Mouse (Mus musculus) gonadal fat pad, adult 2 months (tissue): ENCODE measurements around the gene Rpl10a. TPM values are rescaled to one million over a fixed set of nuclear protein-coding genes. Genes with fewer than 3 reads are reported as not detected.

Experiments used
- DNase-seq: peaks from one replicate; pipeline ENCODE4 v3.0.0-alpha.2; 2012; ENCODE audit warnings: low read depth
- polyA plus RNA-seq: library from polyadenylated mRNA; depleted of rRNA; stranded (reverse); fragments of >200 nt; gene quantifications from 2 replicates; pipeline ENCODE4 v1.2.3, GENCODE M21; 2012; rRNA removed

Rpl10a gene
- 1,759 and 1,778 TPM in 2 replicates for polyA plus RNA-seq

DNA sequence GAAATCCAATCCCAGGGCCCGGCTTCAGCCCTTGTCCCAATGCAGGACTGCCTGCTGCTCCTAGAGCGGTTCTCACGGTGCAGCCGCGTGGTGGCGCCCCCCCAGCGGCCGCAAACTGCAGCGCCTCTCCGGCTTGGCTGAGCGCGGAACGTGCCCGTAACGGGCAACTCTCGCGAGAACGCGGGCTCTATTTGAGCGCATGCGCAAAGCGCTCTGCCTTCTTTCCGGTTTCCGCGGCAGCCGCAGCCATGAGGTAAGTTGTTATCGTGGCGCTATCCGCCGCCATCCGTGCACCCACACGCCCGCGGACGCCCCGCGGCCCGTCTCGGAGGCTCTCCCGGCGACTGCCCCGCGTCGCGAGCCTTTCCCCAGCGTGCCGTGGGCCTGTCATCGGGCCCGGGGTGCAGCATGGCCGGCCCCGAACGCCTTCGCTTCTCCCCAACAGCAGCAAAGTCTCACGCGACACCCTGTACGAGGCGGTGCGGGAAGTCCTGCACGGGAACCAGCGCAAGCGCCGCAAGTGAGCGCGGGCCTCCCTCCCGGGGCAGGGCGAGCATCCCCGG lies at the start of gene Rpl10a:
Gene Rpl10a (plus strand): TSS at position 106 of the 563 bp plus-strand sequence.
- no peak for DNase-seq

DNA sequence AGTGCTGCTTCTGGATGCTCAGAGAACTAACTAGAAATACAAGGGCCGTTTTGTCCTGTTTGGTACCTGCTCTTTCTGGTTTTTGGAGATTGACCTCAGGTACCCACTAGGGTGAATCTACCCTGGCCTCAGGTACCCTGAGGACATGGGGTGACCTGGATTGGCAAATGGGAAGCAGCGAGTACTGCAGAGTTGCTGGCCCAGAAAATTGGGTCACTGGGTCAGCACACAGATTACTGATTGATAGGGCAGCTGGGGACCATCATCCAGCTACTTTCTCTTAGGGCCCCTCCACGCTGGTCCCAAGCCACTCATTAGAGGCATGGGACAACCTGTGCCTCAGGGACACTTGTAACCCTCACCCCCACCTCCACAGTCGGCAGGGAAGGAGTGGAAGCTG lies 49.0 kb upstream of the Rpl10a start:
- DNase-seq, result no peak

GRCm38 (mm10) chr17:28279780-28280422 lies 48.4 kb upstream of the Rpl10a start:
- no peak for DNase-seq

GRCm38 (mm10) chr17:28280423-28280800 lies 47.9 kb upstream of the Rpl10a start:
- no peak for DNase-seq

- no peak for DNase-seq
These were observed 47.4 kb upstream of the Rpl10a start for GRCm38 (mm10) chr17:28280831-28281377.

DNA sequence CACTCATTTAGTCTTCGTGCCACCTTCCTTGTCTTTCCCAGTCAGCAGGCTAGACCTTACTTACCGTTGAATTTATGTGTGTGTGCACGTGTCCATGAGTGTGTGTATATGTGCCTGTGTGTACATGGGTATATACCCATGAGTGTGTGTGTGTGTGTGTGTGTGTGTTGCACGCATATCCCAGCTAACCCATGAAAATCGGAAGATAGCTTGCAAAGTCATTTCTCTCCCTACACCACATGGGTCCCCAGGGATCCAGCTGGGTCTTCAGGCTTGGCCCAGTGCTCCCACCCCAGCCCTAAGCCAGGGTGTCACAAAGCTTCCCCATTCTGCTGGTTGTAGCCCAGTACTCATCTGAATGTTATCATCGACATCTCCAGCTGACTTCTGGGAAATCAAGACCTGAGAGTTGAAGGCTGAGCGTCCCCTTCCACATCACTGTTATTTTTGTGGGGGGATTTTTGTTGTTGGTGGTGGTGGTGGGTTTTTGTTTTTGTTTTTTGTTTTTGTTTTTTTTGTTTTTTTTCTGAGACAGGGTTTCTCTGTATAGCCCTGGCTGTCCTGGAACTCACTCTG lies 46.3 kb upstream of the Rpl10a start:
- DNase-seq, result no peak

DNA sequence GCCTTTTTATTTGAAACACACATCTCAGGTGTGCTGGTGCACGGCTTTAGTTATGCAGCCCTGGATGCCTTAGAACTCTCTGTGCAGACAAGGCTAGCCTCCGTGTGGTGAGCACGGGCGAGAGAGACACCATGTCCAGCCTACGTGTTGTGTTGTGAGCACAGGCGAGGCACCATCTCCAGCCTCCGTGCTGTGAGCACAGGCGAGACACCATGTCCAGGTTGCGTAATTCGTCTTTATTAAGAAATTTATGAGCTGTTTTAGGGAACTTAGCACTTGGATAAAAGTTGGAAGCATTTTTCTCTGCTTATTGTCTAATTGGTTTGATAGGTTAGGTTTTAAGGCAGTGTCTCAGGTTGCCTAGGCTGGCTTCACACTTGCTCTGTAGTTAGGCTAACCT lies 45.1 kb upstream of the Rpl10a start:
- no peak for DNase-seq

DNA sequence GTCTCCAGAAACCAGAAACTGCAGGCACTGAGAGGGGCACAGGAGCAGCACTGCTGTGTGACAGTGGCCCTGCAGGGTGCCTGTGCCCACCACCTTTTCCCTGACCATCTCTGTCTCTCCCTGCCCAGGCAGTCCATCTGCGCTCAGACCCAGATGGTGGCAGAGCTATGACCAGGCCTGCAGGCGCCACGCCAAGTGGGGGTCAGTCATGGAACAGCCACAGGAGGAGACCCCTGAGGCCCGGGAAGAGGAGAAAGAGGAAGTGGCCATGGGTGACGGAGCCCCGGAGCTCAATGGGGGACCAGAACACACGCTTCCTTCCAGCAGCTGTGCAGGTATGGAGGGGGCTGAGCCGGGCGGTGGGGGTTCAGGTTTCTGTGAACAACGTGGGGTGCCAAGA lies 42.1 kb upstream of the Rpl10a start:
- DNase-seq, result no peak

GRCm38 (mm10) chr17:28286964-28287363 lies 41.3 kb upstream of the Rpl10a start:
- DNase-seq, result no peak

GRCm38 (mm10) chr17:28287578-28287977 lies 40.7 kb upstream of the Rpl10a start:
- DNase-seq, result no peak

GRCm38 (mm10) chr17:28287980-28288379 lies 40.3 kb upstream of the Rpl10a start:
- no peak for DNase-seq

- no peak for DNase-seq
These were observed 38.0 kb upstream of the Rpl10a start for GRCm38 (mm10) chr17:28290262-28290661.

- DNase-seq, result no peak
These were observed 37.6 kb upstream of the Rpl10a start for GRCm38 (mm10) chr17:28290671-28291070.

- DNase-seq, result no peak
These were observed 36.9 kb upstream of the Rpl10a start for GRCm38 (mm10) chr17:28291346-28291745.

GRCm38 (mm10) chr17:28293716-28294115 lies 34.6 kb upstream of the Rpl10a start:
- no peak for DNase-seq

- no peak for DNase-seq
These were observed 33.6 kb upstream of the Rpl10a start for GRCm38 (mm10) chr17:28294449-28295333.

GRCm38 (mm10) chr17:28298888-28299287 lies 29.4 kb upstream of the Rpl10a start:
- DNase-seq, result no peak

- DNase-seq, result no peak
These were observed 28.5 kb upstream of the Rpl10a start for GRCm38 (mm10) chr17:28299669-28300320.

DNA sequence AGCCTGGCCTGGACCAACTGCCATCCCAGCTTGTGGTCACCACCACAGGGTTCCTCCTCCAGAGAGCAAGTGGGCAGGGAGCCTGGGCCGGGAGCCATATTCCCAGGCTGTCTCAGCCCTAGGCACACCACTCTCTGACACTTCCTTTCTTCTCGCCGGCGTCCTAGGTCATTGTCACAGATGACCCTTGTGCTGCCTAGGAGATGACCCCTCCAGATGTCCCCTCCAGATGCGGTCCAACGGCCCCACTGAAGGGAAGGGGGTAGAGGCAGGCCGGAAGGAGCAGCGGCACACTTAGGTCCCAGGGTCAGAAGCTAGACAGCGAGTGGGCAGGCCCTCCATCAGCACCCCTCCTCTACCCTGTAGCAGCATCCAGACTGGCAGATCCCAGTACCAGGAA lies 27.9 kb upstream of the Rpl10a start:
- DNase-seq, result no peak

GRCm38 (mm10) chr17:28300850-28301249 lies 27.4 kb upstream of the Rpl10a start:
- no peak for DNase-seq

DNA sequence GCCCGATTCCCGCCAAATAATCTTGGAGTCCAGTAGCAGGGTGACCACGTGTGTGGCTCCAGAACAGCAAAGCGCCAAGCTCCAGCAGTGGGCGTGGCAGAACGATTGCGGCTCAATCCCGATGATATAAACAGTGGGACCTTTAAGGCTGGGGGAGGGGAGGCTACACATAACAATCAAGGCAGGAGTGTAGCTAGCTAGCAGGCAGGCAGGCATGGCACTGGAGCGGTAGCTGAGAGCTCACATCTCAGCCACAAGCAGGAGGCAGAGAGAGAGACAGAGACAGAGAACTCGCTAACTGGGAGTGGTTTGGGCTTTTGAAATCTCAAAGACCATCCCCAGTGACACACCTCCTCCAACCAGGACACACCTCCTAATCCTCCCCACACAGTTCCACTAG lies 23.1 kb upstream of the Rpl10a start:
- DNase-seq, result no peak
